Mouse (Mus musculus) stomach, embryonic 15.5 days (tissue): ENCODE data around the gene Ergic1. TPM values are rescaled to one million over a fixed set of nuclear protein-coding genes. Genes with fewer than 3 reads are reported as not detected.

ENCODE experiments used
- ATAC-seq: fragments of 200-750 bp; cut with Nextera tagmentation; 2 replicates; pipeline ENCODE4 v1.8.0; 2017; ENCODE audit warnings: low read depth, moderate number of reproducible peaks, moderate TSS enrichment; ENCODE audit not compliant: insufficient read depth, low FRiP score
- H3K27ac ChIP-seq: fragments of 300-500 bp; sonication (generic); 2 replicates; pipeline ENCODE4 v1.5.1; 2015; ENCODE audit warnings: mild to moderate bottlenecking, inconsistent platforms
- H3K27me3 ChIP-seq: fragments of 300-500 bp; sonication (generic); replicated peaks from 2 replicates; pipeline ENCODE4 v1.6.1; 2015; ENCODE audit warnings: inconsistent platforms
- H3K36me3 ChIP-seq: fragments of 300-500 bp; sonication (generic); 2 replicates; pipeline ENCODE4 v1.6.1; 2015; ENCODE audit warnings: inconsistent platforms
- H3K4me1 ChIP-seq: fragments of 300-500 bp; sonication (generic); 2 replicates; pipeline ENCODE4 v1.6.1; 2015; ENCODE audit warnings: inconsistent platforms
- H3K4me2 ChIP-seq: fragments of 300-500 bp; sonication (generic); 2 replicates; pipeline ENCODE4 v1.6.1; 2015; ENCODE audit warnings: mild to moderate bottlenecking, inconsistent platforms
- H3K4me3 ChIP-seq: fragments of 300-500 bp; sonication (generic); replicated peaks from 2 replicates; pipeline ENCODE4 v1.5.1; 2015; ENCODE audit warnings: inconsistent platforms
- H3K9ac ChIP-seq: fragments of 300-500 bp; sonication (generic); 2 replicates; pipeline ENCODE4 v1.6.1; 2015; ENCODE audit warnings: inconsistent platforms
- H3K9me3 ChIP-seq: fragments of 300-500 bp; sonication (generic); 2 replicates; pipeline ENCODE4 v1.6.1; 2016; ENCODE audit warnings: inconsistent platforms
- WGBS: fragments of 180-500 bp; shearing (Covaris S2); methylation state at CpG from one replicate; pipeline ENCODE4 v1.1.7; 2015; 5-methylcytosine and 5-hydroxymethylcytosine counted together
- polyA plus RNA-seq: library from polyadenylated mRNA; unstranded; fragments of >200 nt; fragmentation: Nextera tagmentation; extraction: Ambion mirVana; gene quantifications from 2 replicates; pipeline ENCODE4 v1.2.1, GENCODE M21; 2015

Ergic1 gene
- polyA plus RNA-seq, 1 experiment from 2014 or later: 106 TPM

DNA sequence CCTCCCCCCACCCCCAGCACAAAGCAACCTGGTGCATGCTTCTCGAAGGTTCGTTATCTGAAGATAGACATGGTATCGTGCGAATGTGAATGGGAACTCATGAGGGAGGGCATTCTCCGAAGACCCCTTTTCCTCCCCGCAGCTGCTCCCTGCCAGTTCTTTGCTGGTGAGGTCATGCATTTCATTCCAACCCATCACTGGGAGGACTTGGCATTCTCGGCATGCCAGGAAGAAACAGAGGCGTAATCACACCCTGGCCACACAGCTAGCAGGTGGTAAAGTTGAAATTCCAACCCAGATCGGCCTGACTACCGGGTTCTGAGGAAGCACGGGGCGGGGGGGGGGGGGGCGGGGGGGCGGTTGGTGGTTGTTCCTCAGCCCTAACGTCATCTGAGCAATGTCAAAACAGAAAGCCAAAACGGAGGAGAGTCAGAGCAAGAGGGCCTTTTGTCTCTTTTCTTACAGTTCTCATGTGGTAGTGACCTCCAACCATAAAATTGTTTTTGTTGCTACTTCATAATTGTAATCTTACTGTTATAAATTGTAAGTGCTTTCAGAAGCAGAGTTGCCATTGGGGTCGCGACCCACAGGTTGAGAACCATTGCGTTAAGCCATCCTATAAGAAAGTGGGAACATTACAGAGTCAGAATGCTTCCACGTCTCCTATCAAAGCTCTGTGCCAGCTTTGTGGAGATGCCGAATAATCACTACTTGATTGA lies 97.7 kb downstream of the Ergic1 start:
- H3K4me2 ChIP-seq: no peak overlapping the region
- no peak overlapping the region for H3K4me3 ChIP-seq
- H3K27ac ChIP-seq: no peak overlapping the region
- peaks cover 15% of the 10 kb centered on the region for H3K36me3 ChIP-seq
- ATAC-seq: no peak
- H3K4me1 ChIP-seq: peaks cover 12% of the 10 kb centered on the region
- no peaks in the 10 kb centered on the region for H3K27me3 ChIP-seq
- H3K9ac ChIP-seq: no peak overlapping the region
- 37% methylated on average over 20 of the region's 21 CpGs for WGBS
- H3K9me3 ChIP-seq: no peaks in the 10 kb centered on the region

DNA sequence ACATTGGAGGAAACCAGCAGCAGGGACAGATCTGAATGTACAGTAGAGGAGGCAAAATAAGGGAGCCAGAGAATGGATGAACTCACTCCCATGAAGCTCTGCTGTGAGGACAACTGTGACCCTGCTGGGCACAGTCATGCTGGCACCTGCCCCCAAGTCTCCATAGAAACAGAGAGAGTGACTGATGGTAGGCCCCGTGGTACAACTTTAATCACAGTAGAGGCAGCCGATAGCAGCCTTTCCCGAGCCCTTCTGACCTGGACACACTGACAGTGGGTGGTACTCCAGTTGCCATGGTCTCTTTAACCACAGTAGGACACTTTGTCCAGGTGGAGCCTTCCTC lies 98.3 kb downstream of the Ergic1 start:
- H3K9me3 ChIP-seq: no peaks in the 10 kb centered on the region
- no peaks in the 10 kb centered on the region for H3K27me3 ChIP-seq
- no peak for ATAC-seq
- peaks cover 15% of the 10 kb centered on the region for H3K36me3 ChIP-seq
- H3K27ac ChIP-seq: no peak overlapping the region
- H3K4me1 ChIP-seq: peaks cover 12% of the 10 kb centered on the region
- H3K4me3 ChIP-seq: no peak overlapping the region
- no peak overlapping the region for H3K9ac ChIP-seq
- H3K4me2 ChIP-seq: no peak overlapping the region
- 64% methylated on average over 3 of the region's 3 CpGs for WGBS

DNA sequence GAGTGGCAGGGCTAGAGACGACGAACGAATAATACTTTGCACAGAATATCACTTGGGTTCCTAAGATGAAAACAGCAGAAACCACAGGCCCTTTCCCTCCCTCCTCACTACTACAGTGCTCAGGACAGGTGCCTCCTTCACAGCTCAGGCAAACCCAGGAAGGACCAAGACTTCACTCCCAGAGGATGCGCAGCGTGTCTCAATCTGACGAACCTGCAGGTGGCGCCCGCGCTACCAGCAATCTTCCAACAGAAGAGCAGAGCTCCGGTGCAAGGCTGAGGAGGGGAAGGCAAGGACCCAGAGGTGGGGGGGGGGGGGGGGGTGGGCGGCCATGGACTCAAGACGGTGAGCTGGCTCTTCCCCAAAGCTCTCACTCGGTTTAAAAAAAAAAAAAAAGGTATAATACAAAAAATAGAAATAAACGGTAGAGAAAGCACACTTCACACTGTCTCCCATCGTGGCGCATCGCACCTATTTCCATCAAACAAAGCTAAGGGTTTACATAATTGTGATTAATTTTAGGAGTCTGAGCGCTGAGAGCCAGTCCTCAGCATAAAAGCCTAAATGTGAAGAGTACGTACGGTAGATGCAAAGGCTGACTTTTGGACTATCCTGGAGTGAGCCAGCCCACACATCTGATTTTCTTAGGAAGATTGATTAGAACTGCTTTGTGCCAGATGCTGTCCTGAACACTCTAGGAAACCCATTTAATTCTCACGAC lies 99.1 kb downstream of the Ergic1 start:
- H3K36me3 ChIP-seq: peaks cover 8% of the 10 kb centered on the region; the same call in 1 of the 2 replicates
- H3K4me3 ChIP-seq: no peak overlapping the region
- WGBS: 17% methylated on average over 21 of the region's 21 CpGs
- H3K9ac ChIP-seq: no peak overlapping the region
- H3K27me3 ChIP-seq: no peaks in the 10 kb centered on the region
- no peak overlapping the region for H3K4me2 ChIP-seq
- peaks cover 12% of the 10 kb centered on the region for H3K4me1 ChIP-seq
- H3K27ac ChIP-seq: no peak overlapping the region
- ATAC-seq: no peak
- no peaks in the 10 kb centered on the region for H3K9me3 ChIP-seq

DNA sequence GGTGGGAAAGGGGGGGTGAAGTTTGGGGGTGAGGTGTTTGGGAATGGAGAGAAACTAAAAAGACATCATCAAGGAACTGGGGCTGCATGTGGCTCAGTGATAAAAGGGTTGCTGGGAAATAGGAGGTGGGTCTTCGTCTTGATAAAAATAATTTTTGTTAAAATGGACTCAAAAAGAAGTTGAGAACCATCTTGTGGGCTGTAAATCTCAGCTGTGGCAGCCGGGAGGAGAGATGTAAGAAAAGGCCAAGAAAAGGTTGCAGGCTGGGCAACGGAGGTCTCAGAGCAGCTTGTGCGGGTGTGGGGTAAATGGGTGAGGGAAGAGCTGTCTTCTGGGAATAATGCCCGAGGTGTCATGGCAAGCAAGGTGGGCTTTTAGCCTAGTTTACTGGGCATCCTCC lies 100.9 kb downstream of the Ergic1 start:
- no peak overlapping the region; the same call in 1 of the 2 replicates for H3K4me2 ChIP-seq
- no peak for ATAC-seq
- H3K9me3 ChIP-seq: no peaks in the 10 kb centered on the region
- peaks cover 12% of the 10 kb centered on the region for H3K4me1 ChIP-seq
- no peak overlapping the region for H3K4me3 ChIP-seq
- H3K9ac ChIP-seq: no peak overlapping the region
- no peak overlapping the region for H3K27ac ChIP-seq
- H3K27me3 ChIP-seq: no peaks in the 10 kb centered on the region
- no peaks in the 10 kb centered on the region for H3K36me3 ChIP-seq
- 76% methylated on average over 5 of the region's 5 CpGs for WGBS

DNA sequence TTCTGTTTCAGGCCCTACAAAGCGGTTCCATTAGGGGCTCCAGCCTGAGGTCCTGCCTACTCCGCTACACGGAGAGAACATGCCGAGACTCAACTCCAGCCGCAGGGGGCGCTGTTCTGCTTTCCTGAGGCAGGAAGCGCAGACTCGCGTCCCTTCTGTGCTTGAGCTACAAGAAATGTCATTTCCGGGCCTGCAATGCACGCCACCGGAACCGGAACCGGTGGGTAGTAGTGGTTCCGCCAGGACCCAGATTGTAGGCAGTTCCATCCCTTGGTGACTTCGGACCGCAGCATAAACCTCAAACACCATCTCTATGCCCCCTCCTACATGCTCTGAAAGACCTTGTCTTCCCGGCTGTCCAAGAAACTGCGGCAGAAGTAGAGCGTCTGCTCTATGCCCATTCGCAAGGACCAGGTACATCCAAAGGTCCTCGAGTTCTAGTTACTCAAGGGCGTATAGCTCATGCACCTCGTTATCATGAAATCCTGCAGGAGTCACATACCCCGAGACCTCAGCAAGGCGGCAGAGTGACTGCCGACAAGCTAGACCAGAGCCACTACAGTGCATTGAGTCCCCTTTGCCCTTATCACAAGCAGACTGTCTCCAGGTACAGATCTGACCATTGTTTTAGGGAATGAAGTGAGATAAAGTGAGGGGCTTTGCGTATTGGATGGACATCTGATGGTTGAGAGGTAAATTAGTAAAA lies 101.8 kb downstream of the Ergic1 start, which contains the start of gene Atp6v0e:
Gene Atp6v0e, plus strand, starts transcription at position 254 of the 706 bp plus-strand sequence.
- ATAC-seq: peak; percentile 86
- H3K4me1 ChIP-seq: peaks cover 12% of the 10 kb centered on the region
- H3K4me2 ChIP-seq: peak within 1 kb of the TSS; percentile 83
- 2% methylated on average over 28 of the region's 28 CpGs for WGBS
- H3K4me3 ChIP-seq: peak within 1 kb of the TSS; percentile 57
- H3K9me3 ChIP-seq: no peaks in the 10 kb centered on the region
- H3K27ac ChIP-seq: no peak within 1 kb of the TSS
- no peaks in the 10 kb centered on the region for H3K27me3 ChIP-seq
- peak within 1 kb of the TSS; percentile 32; the same call in 1 of the 2 replicates for H3K9ac ChIP-seq
- no peaks in the 10 kb centered on the region for H3K36me3 ChIP-seq

DNA sequence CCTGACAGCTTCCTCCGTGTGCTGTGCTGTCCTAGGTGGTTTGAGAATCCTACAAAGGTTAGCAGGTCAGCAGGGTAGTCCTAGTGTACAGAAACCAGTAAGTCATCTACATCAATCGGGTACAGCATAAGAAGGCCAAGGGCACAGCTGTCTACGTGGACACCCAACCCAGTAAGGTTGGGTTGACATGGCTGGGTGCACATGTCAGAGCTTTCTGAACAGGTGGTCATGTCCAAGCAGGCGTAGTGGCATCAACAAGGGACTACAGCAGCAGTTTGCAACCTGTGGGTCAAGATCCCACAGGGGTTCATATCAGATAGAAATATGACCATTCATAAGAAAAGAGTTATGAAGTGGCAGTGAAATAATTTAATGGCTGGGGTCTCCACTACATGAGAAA lies 104.3 kb downstream of the Ergic1 start:
- Histone ChIP-seq H3K9me3 (no peaks in the 10 kb centered on the region), H3K36me3 (no peaks in the 10 kb centered on the region), H3K4me1 (peaks cover 12% of the 10 kb centered on the region), H3K4me2 (no peak overlapping the region), H3K27ac (no peak overlapping the region), H3K4me3 (no peak overlapping the region), H3K9ac (no peak overlapping the region), H3K27me3 (no peaks in the 10 kb centered on the region)
- no peak for ATAC-seq
- WGBS: 79% methylated on average over 4 of the region's 4 CpGs

DNA sequence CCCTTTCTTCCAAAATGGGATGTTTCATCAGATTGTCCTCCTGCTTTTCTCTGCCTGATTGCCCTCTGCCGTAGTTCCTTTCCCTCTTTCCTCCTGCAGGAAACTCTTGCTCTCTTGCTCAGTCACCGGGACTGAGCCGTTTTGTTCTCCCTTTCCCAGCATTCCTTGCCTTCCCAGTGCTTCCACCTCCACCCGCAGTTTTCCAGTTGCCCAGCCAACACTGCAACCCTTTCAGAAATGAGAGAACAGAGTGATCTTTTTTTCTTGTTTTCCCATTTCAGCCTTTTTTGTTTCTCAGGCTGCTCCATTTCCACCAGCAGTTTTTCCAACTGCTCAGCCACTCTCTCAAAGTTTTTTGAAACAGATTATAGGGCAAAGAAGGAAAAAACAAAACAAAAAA lies 110.0 kb downstream of the Ergic1 start:
- no peak overlapping the region for H3K4me2 ChIP-seq
- H3K9ac ChIP-seq: no peak overlapping the region
- no peaks in the 10 kb centered on the region for H3K9me3 ChIP-seq
- peaks cover 3% of the 10 kb centered on the region; the same call in 1 of the 2 replicates for H3K4me1 ChIP-seq
- H3K4me3 ChIP-seq: no peak overlapping the region
- H3K27me3 ChIP-seq: 0 out of 2 replicates have a peak, but pooled peaks cover 3% of the 10 kb centered on the region
- H3K27ac ChIP-seq: no peak overlapping the region
- 62% methylated on average over 4 of the region's 4 CpGs for WGBS
- no peaks in the 10 kb centered on the region for H3K36me3 ChIP-seq
- no peak for ATAC-seq

DNA sequence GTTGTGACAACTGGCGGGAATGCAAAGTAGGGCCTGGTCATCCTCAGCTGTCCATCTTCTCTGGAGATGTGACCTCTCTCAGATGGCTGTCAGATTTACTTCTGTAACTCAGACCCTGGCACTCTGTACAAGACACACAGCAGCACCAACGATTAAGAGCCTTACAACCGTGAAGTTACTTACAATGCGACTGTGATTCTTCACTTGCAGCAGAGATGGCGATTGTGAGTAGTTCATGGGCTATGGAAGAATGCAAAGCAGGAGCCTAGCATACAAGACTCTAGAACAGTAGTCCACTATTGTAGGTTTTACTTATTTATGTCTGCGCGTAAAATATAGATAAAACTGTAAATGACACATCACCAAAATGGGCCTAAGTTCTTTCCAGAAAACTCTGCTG lies 114.6 kb downstream of the Ergic1 start:
- peak overlapping the region; percentile 60 for H3K4me2 ChIP-seq
- H3K4me1 ChIP-seq: peaks cover 23% of the 10 kb centered on the region
- 23% methylated on average over 7 of the region's 7 CpGs for WGBS
- peak overlapping the region; percentile 96 for H3K27ac ChIP-seq
- H3K27me3 ChIP-seq: 0 out of 2 replicates have a peak, but pooled peaks cover 3% of the 10 kb centered on the region
- no peaks in the 10 kb centered on the region for H3K9me3 ChIP-seq
- no peaks in the 10 kb centered on the region for H3K36me3 ChIP-seq
- no peak for ATAC-seq
- no peak overlapping the region for H3K9ac ChIP-seq
- peak overlapping the region; percentile 84 for H3K4me3 ChIP-seq

DNA sequence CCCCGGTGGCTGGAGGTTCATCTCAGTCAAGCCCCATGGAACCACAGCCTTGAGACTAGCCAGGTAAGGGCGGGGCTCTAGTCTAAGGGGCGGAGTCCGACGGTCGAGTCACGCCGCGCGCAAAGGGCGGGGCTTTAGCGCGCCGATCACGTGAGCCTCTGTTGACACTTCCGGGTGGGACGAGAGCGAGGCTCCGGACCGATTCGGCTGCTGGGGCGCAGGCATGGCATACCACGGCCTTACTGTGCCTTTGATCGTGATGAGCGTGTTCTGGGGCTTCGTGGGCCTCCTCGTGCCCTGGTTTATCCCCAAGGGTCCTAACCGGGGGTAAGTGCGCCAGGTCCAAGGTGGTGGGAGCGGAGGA lies 114.9 kb downstream of the Ergic1 start:
- peak overlapping the region; percentile 62 for H3K9ac ChIP-seq
- WGBS: under 1% methylated on average over 30 of the region's 30 CpGs
- peak overlapping the region; percentile 84 for H3K4me3 ChIP-seq
- no peaks in the 10 kb centered on the region for H3K36me3 ChIP-seq
- H3K27me3 ChIP-seq: 0 out of 2 replicates have a peak, but pooled peaks cover under 1% of the 10 kb centered on the region
- H3K27ac ChIP-seq: peak overlapping the region; percentile 96
- peak overlapping the region; percentile 60 for H3K4me2 ChIP-seq
- peak; percentile 92 for ATAC-seq
- peaks cover 23% of the 10 kb centered on the region for H3K4me1 ChIP-seq
- no peaks in the 10 kb centered on the region for H3K9me3 ChIP-seq

DNA sequence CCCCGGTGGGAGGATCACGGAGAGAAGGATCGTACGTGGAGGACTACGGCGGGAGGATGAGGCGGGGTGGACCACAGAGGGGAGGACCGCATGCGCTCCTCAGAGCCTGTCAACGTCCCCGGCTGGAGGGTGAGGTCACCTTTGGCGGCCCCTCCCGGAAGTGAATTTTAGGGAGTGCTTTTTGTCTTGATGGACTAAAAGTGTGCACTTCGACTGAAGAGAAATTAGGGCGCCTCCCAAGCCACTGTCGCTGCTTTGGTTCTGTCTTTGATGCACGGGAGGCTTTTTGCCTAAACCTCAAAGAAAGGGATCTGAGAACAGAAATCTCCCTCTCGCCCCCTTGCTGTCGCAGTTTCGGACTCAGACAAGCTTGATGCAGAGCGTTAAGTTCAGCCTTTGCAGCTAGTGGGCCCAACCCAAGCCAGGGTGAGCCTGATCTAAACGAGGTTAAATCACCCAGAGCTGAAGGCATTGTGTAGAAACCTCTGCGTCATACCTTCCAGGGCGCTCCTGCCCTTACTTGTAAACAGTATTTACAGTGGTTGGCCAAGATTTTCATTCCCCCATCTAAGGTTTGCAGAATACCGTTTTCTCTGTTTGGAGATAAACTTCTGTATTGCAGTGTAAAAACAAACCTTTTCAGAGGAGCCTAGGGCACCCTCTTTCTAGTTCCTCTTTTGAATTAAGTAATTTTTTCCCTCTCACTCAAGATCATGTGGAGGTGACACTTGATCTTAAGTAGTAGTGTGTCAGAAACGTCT lies 115.5 kb downstream of the Ergic1 start:
- Histone ChIP-seq H3K36me3 (no peaks in the 10 kb centered on the region), H3K9me3 (no peaks in the 10 kb centered on the region), H3K4me1 (peaks cover 23% of the 10 kb centered on the region), H3K4me2 (peak overlapping the region; percentile 60), H3K9ac (peak overlapping the region; percentile 62), H3K27me3 (no peaks in the 10 kb centered on the region), H3K4me3 (peak overlapping the region; percentile 84), H3K27ac (peak overlapping the region; percentile 96)
- ATAC-seq: peak; percentile 86
- under 1% methylated on average over 26 of the region's 26 CpGs for WGBS
